Mouse (Mus musculus): Measurements from ENCODE around the gene Ascc1. TPM values are rescaled to one million over a fixed set of nuclear protein-coding genes. Genes with fewer than 3 reads are reported as not detected.
"Not testable (repeated sequence)": the region's sequence is repeated elsewhere in the genome, so short reads cannot be mapped to it uniquely, and the experiment has no call there.

The Ascc1 gene
- total RNA-seq, 2 experiments from 2014 or later = 25.8 to 27.1 TPM

- DNase-seq = no peak
- intact Hi-C loops (cut with DNase I) = no loop called here
Observed at GRCm38 (mm10) chr10:59974786-59975185, 27.8 kb upstream of the Ascc1 start.

DNA sequence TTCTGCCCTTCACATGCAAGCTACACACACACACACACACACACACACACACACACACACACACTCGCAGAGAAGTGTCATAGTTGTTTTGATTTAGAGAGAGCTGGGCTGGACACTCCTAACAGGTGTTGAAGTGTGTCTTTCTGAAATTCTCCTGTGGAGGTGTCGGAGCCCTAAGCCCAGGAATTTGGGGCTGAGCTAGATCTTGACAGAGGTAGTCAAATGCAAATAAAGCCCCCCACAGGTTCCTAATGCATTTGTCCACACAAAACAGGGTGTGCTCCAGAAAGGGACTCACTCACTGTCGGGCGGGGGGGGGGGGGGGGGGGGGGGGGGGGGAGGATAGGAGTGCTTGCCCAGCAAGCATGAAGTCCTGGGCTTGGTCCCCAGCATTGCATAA lies 25.5 kb upstream of the Ascc1 start:
- no peak for DNase-seq
- intact Hi-C loops (cut with DNase I) = no loop called here

- DNase-seq = no peak
- intact Hi-C loops (cut with DNase I) = no loop called here
Observed at GRCm38 (mm10) chr10:59977715-59978343, 24.8 kb upstream of the Ascc1 start.

DNA sequence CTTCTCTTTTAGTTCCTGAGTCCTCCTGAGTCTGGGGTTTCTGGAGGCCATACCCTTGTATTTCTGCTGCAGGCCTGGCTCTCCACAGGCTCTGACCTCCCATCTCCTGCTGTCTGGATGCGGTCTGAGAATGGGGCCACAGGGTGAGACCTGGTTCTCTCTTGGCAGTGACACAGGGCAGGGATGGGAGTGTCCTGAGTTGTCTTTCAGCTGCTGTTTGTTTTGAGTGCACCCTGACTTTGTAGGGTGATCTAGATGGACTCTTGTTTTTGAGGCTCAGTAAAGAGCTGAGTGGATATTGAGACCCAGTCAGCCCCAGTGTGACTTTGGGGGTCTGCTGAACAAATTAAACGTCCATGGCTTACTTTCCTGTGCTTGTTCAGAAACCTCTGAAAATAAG lies 24.2 kb upstream of the Ascc1 start:
- DNase-seq = no peak
- intact Hi-C loops (cut with DNase I) = no loop called here

DNA sequence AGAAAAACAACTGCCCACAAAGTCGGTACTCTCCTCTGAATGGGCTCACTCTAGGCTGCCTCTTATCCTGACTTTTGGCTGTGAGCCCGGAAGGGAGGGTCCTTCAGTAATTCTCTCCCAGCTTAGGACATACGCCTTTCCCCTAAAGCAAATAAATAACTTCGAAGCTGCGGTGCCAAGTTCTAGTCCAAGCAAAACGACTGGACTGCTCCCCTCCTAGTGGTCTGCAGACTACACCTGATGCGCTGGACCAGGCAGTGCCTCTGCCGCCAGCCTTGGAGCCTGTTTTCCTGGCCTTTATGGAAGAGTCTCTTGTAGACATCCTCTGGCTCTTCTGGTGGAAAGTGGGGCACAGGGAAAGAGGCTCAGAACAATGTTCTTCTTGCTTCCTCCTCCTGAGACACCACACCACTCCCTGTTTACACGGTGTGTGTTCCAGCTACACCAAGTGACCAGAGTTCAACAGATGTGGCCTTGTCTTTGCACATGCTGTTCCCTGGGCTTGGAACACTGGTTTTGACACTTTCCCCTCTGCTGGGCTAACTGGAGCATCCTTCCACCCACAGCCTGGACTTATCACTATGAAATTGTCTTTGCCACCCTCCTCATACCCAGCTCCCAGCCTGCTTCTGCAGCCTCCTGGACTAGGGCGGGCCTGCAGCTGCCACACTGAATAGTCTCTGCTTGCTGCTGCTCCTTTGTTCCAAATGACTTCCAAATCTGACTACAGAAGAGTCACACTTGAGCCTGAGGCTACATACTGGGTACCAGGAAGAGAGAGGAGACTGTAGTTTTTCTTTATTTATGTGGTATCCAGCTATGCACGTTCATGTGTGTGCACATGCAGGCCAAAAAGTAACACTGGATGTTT lies 23.5 kb upstream of the Ascc1 start:
- intact Hi-C loops (cut with DNase I) = no loop called here
- peak; percentile 72 for DNase-seq

GRCm38 (mm10) chr10:59980815-59981244 lies 21.8 kb upstream of the Ascc1 start:
- intact Hi-C loops (cut with DNase I) = no loop called here
- DNase-seq = no peak

- intact Hi-C loops (cut with DNase I) = no loop called here
- DNase-seq = no peak
Observed at GRCm38 (mm10) chr10:59981336-59981735, 21.3 kb upstream of the Ascc1 start.

DNA sequence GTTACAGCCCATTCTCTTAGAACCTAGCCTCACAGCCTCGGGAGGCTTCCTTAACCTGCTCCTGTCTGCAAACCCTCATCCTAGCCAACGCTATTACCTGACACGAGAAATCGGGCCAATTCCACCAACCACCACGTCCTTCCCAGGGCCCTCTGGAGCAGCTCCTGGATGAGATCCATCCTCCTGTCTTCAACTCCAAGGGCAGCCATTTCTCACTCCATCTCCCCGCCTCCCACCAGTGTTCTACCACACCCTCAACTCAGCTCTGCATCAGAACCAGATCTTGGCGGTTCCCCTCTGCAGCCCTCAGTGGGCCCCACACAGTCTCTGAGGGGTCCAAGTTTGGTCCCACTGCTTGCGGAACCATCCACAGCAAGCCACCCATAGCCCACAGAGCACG lies 20.8 kb upstream of the Ascc1 start:
- intact Hi-C loops (cut with DNase I) = no loop called here
- no peak for DNase-seq

DNA sequence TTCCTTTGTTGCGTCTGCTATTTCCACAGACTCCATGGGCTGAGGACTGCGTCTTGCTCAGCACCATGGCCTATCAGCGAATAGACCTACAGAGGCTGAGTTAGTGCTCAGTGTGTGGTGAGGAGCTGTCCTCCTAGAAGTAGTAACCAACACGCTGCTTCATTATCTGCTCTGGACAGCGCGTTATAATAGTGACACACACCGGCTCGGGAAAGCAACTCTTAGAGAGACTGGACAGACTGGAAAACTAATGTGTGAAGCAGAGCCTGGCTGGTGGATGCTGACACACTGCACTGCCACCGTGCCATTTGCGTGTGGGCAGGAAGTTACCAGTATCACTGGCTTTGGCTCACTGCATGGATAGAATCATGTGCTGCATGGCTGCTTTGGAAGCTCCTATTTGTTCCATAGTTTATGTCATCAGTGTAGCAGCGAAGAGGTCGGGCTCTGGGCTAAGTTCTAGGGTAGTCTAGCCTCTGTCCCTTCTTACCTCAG lies 20.2 kb upstream of the Ascc1 start:
- DNase-seq = no peak
- intact Hi-C loops (cut with DNase I) = no loop called here

- peak; percentile 51 for DNase-seq
- intact Hi-C loops (cut with DNase I) = no loop called here
Observed at GRCm38 (mm10) chr10:59988036-59988435, 14.6 kb upstream of the Ascc1 start.

- no peak for DNase-seq
- intact Hi-C loops (cut with DNase I) = no loop called here
Observed at GRCm38 (mm10) chr10:59990393-59990792, 12.2 kb upstream of the Ascc1 start.

GRCm38 (mm10) chr10:59991262-59991880 lies 11.2 kb upstream of the Ascc1 start:
- intact Hi-C loops (cut with DNase I) = no loop called here
- no peak for DNase-seq

DNA sequence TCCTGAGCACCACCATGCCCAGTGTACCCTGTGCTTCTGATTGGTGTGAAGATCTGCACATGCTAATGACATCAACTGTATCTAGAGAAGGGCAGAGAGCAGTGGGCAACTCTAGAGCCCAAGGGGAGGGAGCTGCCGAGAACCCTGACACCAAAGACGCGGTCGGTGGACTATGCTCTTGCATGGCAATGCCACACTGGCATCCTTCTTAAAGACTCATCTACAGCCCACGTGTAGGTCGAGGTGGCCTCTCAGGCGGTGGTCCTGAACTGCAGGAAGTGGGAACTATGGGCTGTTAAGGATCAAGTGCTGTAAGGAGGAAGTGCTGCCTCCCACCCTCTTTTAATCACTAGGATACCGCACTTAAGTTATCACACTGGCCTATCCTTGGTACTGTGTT lies 10.6 kb upstream of the Ascc1 start:
- intact Hi-C loops (cut with DNase I) = no loop called here
- no peak for DNase-seq

GRCm38 (mm10) chr10:59993813-59994212 lies 8.8 kb upstream of the Ascc1 start:
- intact Hi-C loops (cut with DNase I); DNase-seq: not testable (repeated sequence)

GRCm38 (mm10) chr10:59995889-59996288 lies 6.7 kb upstream of the Ascc1 start:
- intact Hi-C loops (cut with DNase I) = no loop called here
- DNase-seq = no peak

- intact Hi-C loops (cut with DNase I) = no loop called here
- DNase-seq = no peak
Observed at GRCm38 (mm10) chr10:59997591-59997990, 5.0 kb upstream of the Ascc1 start.

DNA sequence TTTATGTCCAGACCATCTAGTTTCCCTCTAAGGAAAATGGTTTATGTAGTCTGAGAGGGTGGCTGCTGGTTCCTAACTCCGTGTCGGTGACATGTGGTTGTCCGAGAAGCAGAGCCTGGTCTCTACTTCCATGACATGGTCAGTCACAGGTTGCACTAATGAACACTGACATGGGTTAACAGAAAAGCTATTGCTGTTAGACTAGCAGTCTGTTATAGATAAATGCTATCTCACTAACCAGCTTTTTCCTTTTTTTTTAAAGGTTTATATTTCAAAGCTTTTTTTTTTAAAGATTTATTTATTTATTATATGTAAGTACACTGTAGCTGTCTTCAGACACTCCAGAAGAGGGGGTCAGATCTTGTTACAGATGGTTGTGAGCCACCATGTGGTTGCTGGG lies 3.5 kb upstream of the Ascc1 start:
- intact Hi-C loops (cut with DNase I) = no loop called here
- DNase-seq = no peak

DNA sequence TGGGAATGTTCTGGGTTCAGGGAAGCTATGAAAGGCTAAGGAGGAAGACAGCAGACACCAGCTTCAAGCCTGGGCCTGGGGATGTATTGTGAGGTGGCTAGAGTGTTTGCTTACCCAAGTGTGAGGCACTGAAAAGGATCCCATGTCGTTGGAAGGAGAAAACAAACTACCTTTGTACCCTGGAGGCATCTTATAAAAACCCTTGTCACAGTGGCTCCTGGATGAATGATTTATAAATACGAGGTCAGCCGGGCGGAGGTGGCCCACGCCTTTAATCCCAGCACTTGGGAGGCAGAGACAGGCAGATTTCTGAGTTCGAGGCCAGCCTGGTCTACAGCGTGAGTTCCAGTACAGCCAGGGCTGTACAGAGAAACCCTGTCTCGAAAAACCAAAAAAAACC lies 942 bp upstream of the Ascc1 start:
- DNase-seq = not testable (repeated sequence)
- intact Hi-C loops (cut with DNase I) = loop anchor here (5.0 to 10.0 kb wide), 3 partner anchors 106 to 243 kb away; partner anchors contain the start of gene Spock2

- no peak for DNase-seq
- intact Hi-C loops (cut with DNase I) = loop anchor here (5.0 to 10.0 kb wide), 3 partner anchors 105 to 243 kb away; partner anchors contain the start of gene Spock2
Observed at GRCm38 (mm10) chr10:60002203-60002602, 402 bp upstream of the Ascc1 start.

- no peak for DNase-seq
- intact Hi-C loops (cut with DNase I) = loop anchor here (5.0 to 10.0 kb wide), 3 partner anchors 104 to 242 kb away; partner anchors contain the start of gene Spock2
Observed at GRCm38 (mm10) chr10:60003213-60003752, 678 bp downstream of the Ascc1 start.

- DNase-seq = no peak
- intact Hi-C loops (cut with DNase I) = loop anchor here (5.0 to 10.0 kb wide), 3 partner anchors 103 to 241 kb away; partner anchors contain the start of gene Spock2
Observed at GRCm38 (mm10) chr10:60003847-60004246, 1.2 kb downstream of the Ascc1 start.
